Mouse (Mus musculus) kidney, postnatal 36 days (tissue): ENCODE measurements around the gene Brms1l.

Experiments used
- DNase-seq, 2 experiments: peaks; one replicate each; pipeline ENCODE4 v3.0.0; 2021 to 2022; ENCODE audit warnings: mixed read lengths in 2 of 2

Gene Brms1l

DNA sequence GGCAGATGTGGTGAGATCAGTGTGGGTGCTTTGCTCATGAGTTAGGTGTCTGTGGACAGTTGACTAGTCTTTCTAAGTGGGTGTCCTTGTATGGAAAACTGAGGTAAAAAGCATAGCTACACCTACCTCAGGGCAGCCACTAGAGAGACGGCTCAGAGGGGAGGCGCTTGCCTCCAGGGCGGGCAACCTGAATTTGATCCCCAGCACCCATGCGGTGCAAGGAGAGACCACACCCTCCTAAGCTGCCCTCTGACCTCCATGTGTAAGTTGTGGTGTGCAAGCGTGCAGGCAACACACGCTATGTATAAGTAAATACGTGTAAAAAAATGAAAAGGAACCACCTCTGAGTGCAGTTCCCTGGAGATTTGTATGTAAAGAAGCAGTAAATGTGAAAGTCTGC lies 24.5 kb downstream of the Brms1l start:
- no peak for DNase-seq

DNA sequence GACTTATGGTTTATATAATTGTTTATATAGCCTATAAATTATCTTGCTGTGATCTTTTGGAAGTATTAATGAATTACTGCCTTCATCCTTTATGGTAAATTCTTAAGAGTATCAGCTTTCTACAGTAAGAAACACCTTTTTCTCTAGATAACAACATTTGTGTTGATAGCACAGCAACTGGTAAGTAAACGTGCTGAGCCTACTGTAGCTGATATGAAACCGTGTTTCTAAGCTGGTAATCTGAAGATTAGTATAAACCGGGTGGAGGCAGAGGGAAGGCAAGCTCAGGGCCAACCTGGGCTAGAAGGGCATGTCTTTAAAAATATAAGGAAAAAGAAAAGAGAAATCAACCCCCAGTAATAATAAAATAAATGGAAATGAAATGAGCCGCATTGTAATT lies 31.6 kb downstream of the Brms1l start:
- no peak for DNase-seq

DNA sequence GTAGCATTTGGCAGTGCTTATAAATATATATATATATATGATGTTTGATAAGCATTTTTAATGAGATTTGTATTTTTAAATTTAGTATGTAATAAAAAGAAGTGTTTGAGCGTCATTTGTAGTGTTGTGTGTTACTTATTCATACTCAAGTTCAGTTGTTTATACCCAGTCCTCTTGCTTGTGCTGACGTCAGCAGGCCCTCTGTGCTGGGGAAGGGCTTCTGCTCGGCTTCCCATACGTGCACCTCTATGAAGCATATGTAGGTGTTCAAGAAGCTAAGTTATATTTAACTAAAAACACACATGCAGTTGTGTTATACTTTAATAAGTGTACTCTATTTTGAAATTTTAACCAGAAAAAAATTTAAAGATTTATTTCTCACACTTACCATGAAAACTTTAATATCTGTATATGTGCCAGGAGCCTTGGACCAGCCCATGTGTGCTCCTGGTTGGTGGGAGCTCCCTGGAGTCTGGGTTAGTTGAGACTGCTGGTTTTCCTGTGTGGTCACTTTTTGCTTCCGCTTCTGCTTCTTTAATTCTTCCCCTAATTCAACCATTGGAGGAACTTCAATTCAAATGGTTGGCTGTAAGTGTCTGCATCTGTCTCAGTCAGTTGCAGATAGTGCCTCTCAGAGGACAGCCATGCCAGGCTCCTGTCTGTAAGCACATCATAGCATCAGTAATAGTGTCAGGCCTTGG lies 33.6 kb downstream of the Brms1l start:
- no peak for DNase-seq

DNA sequence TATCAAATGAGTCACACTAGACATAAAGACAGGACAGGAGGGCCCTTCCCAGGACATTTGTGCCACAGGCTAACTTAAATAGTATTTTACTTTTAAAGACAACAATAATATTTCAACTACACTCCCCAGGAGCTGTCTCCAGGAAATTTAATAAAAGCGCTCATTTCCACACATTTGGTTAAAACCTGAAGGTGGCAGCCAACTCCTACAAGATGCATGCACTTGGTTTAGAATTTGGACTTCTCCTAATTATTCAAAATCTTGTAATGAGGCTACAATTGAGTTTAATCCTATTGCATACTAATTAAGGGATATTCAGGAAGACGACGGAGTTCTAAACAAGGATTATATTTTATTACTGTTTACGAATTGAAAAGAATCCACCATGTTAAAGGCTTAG lies 49.3 kb downstream of the Brms1l start:
- DNase-seq: no peak

DNA sequence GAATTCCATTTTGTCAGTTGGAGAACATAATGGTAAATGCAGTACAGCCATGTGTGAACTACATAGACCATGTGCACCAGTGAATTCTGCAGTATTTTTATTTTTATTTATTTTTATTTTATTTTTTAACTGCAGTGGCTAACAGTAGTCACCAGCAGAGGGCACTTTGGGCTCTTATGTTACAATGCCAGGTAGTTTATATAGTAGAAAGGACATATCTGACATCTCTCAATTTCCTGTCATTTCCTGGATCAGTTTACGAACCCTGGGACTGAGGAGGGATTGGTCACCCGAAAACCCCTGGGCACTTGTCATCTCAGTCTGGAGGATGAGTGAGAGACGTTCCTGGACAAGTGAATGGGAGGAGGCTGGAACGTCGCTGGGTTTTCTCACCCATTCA lies 52.4 kb downstream of the Brms1l start:
- peak; percentile 1 to 60 for DNase-seq

DNA sequence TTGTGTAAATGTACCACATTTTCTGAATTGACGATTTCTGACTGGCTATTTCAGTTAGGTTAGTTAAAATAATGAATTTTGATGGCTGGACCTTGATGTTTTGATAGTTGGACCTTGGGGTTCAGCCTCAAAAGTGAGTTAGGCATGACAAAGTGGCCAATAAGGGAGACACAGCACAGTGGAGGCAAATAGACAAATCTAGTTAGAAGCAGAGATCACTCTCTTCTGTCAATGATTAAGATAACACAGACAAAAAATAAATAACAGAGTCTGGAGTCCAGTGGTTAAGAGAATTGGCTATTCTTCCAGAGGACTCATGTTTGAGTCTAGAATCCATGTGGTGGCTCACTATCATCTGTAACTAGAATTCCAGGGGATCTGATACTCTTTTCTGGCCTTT lies 68.7 kb downstream of the Brms1l start:
- DNase-seq: peak; percentile 12 to 14

DNA sequence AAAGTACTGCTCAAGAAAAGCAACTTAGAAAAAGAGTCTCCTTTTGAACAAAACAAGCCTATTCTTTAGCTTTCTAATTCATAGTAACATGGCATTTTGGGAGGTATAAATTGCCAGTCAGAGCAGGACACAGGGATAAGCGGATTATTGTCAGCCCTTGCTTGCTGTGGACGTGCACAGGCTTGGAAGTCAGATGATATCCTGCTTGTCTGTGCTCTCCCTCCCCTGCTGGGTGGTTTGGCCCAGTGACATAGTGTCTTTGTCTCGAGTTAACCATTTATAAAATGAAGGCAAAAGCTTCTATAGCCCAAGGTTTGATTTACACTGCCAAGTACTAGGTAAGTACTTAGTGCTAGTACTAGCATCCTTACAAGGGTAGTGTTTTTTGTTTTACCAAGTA lies 76.0 kb downstream of the Brms1l start:
- DNase-seq: peak in 1 of 2 experiments; percentile 18

DNA sequence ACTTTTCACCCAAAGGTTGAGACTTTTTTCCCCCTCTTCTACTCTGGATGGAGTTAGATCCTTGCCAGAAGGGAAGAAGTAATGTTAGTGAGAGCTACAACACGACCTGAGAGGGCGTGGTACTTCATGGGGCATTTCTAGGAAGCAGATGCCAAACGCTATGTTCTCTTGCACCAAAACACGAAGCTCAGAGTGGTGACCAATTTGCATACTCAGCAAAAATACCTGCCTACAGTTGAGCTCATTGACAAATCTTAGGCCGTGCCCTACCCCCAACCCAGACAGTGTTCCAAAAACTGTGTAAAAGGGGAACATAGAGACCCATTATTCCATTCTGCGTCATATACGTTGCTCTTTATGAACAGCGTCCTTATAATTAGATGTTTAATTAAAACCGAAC lies 77.1 kb downstream of the Brms1l start:
- DNase-seq: no peak

DNA sequence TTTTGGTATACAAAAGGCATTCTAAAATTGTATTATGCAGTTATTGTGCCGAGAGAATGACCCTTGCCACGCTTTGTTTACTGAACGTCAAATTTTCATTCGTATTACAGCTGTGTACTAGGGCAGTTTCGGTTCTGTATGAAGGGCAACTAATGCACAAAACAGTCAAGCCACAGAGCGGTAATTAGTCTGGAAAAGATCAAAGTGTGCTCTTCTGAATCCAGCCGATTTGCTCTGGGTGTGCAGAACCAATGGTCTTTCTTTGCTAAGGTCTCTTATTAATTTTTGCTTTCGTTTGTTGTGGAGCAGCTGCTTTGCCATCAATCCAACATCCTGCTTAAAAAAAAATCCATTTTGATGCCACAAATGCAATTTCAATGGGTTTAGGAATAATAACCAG lies 80.1 kb downstream of the Brms1l start:
- no peak for DNase-seq

DNA sequence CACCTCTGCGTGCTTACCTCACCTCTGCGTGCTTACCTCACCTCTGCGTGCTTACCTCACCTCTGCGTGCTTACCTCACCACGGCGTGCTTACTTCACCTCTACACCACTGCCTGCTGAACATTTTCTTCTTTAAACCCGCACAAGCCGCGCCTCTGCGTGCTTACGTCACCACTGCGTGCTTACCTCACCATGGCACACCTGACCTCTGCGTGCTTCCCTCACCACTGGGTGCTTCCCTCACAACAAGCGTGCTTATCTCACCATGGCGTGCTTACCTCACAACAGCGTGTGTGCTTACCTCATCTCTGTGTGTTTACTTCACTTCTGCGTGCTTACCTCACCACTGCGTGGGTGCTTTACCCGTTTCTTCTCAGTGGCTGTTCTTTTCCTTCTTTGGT lies 80.9 kb downstream of the Brms1l start:
- no peak for DNase-seq
